Mouse (Mus musculus) T-cell, adult 2 months (primary cell): ENCODE measurements around the gene Gm12800.
"Not testable (repeated sequence)": the region's sequence is repeated elsewhere in the genome, so short reads cannot be mapped to it uniquely, and the experiment has no call there.

Experiments used
- DNase-seq: peaks from one replicate; pipeline ENCODE4 v3.0.0; 2022; ENCODE audit warnings: low spot score

Gm12800 gene

GRCm38 (mm10) chr4:101908821-101909220 is at the start of gene Gm12800:
Gene Gm12800, plus strand, starts transcription at chr4:101909121.
- not testable (repeated sequence) for DNase-seq

GRCm38 (mm10) chr4:101860873-101861272 is 48.0 kb upstream of the Gm12800 start:
- no peak for DNase-seq

- DNase-seq: no peak
Observed at GRCm38 (mm10) chr4:101862289-101862688, 46.6 kb upstream of the Gm12800 start.

GRCm38 (mm10) chr4:101872031-101872430 is 36.9 kb upstream of the Gm12800 start:
- not testable (repeated sequence) for DNase-seq

- DNase-seq: not testable (repeated sequence)
Observed at GRCm38 (mm10) chr4:101875687-101876086, 33.2 kb upstream of the Gm12800 start.

- DNase-seq: no peak
Observed at GRCm38 (mm10) chr4:101883641-101884040, 25.3 kb upstream of the Gm12800 start.

GRCm38 (mm10) chr4:101889377-101889776 is 19.5 kb upstream of the Gm12800 start:
- DNase-seq: no peak

GRCm38 (mm10) chr4:101893656-101894420 is 15.1 kb upstream of the Gm12800 start, which contains the start of gene C130073F10Rik:
Gene C130073F10Rik, minus strand, starts transcription at chr4:101893789.
- no peak for DNase-seq

GRCm38 (mm10) chr4:101940107-101940506 is 31.2 kb downstream of the Gm12800 start, which contains the start of gene Gm12794:
Gene Gm12794, plus strand, starts transcription at chr4:101940407.
- DNase-seq: not testable (repeated sequence)
